Mouse (Mus musculus) ES-Bruce4 (cell line): ENCODE results near the gene Hist1h1d.
"Not testable (repeated sequence)": the region's sequence is repeated elsewhere in the genome, so short reads cannot be mapped to it uniquely, and the experiment has no call there.

Experiments
- CTCF ChIP-seq: IDR thresholded peaks from one replicate; pipeline ENCODE4 v1.8.1; 2011; ENCODE audit warnings: low read depth, low read length
- POLR2A ChIP-seq: IDR thresholded peaks from one replicate; pipeline ENCODE4 v1.8.1; 2011; ENCODE audit warnings: low read length; ENCODE audit not compliant: insufficient read depth

- TF ChIP-seq POLR2A, CTCF: not testable (repeated sequence)
Observed at GRCm38 (mm10) chr13:23533560-23534367, 19.3 kb upstream of the Hist1h1d start, which contains the start of gene Hist1h2af.
